Mouse (Mus musculus): ENCODE measurements at regions not wholly inside any gene's neighbourhood (a gene's known extent, or its start where the extent isn't known, plus 50 kb on each side); places are given as distances from the start of the nearest gene placed in this dataset.

DNA sequence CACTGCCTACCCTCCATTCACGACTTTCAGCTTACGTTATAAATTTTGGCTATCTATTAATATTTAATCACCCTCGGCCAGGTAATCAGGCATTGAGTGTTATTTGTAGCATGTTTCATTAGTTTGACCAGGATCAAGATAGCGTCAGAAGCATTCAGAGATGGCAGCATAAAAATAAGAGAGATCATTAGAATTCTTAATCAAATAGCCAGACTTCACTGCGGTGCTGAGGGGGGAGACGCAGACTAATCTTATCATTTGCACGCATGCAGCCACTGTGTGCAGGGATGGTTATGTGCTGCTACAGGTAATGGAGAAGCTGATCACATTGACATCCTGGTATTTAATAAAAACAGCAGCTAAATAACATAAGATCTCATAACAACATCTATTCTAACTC is 574.5 kb upstream of the Klhl1 start:
- TF ChIP-seq EP300 (IDR thresholded peaks at IDR 0.05; ENCODE audit: low read depth) (no peak), CTCF (IDR thresholded peaks at IDR 0.05; ENCODE audit: low read depth) (no peak)
- ATAC-seq (ENCODE audit: insufficient read depth, low read depth) (no peak), DNase-seq (ENCODE audit: low spot score) (no peak)
- H3K36me3 ChIP-seq (replicated peaks; ENCODE audit: control insufficient read depth, insufficient read depth, low read length), result no peaks in the 10 kb centered on the region
- H3K27ac ChIP-seq (ENCODE audit: low read depth), result no peak overlapping the region
- H3K9me3 ChIP-seq (replicated peaks; ENCODE audit: control insufficient read depth, low read length), result no peaks in the 10 kb centered on the region
- 77% methylated on average over 7 of the region's 7 CpGs for WGBS
- no peak overlapping the region for H3K4me3 ChIP-seq (ENCODE audit: low read depth, low read length)
- no peaks in the 10 kb centered on the region for H3K27me3 ChIP-seq (ENCODE audit: control insufficient read depth, insufficient read depth, low read length)
- H3K4me1 ChIP-seq (ENCODE audit: control insufficient read depth, insufficient read depth), result no peaks in the 10 kb centered on the region
- H3K4me2 ChIP-seq (ENCODE audit: low read depth, low read length), result no peak overlapping the region
- no peak overlapping the region for H3K9ac ChIP-seq (replicated peaks; ENCODE audit: low read depth, low read length)

DNA sequence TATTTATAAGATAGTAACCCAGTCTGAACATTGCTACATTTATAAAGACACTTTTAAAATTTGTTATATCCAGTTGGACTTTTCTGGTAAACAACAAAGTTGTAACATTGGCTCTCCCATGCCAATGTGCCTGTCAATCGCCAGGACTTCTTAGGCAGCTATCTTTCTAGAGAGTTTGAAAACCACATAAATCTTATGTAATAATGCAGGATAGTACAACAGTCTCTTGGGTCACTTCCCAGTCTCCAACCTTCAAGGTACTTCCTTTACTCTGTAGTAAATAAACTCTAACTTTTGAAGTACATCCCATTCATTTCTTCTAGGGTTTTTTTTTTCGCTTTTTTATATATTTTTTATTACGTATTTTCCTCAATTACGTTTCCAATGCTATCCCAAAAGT is 570.0 kb upstream of the Klhl1 start:
- H3K4me1 ChIP-seq (ENCODE audit: control insufficient read depth, insufficient read depth), result no peaks in the 10 kb centered on the region
- no peaks in the 10 kb centered on the region for H3K36me3 ChIP-seq (replicated peaks; ENCODE audit: control insufficient read depth, insufficient read depth, low read length)
- DNase-seq (ENCODE audit: low spot score) (no peak), ATAC-seq (ENCODE audit: insufficient read depth, low read depth) (no peak)
- TF ChIP-seq CTCF (IDR thresholded peaks at IDR 0.05; ENCODE audit: low read depth) (no peak), EP300 (IDR thresholded peaks at IDR 0.05; ENCODE audit: low read depth) (no peak)
- no peak overlapping the region for H3K27ac ChIP-seq (ENCODE audit: low read depth)
- no peak overlapping the region for H3K4me3 ChIP-seq (ENCODE audit: low read depth, low read length)
- 71% methylated on average over 4 of the region's 4 CpGs for WGBS
- H3K9me3 ChIP-seq (replicated peaks; ENCODE audit: control insufficient read depth, low read length), result no peaks in the 10 kb centered on the region
- H3K27me3 ChIP-seq (ENCODE audit: control insufficient read depth, insufficient read depth, low read length), result no peaks in the 10 kb centered on the region
- H3K9ac ChIP-seq (replicated peaks; ENCODE audit: low read depth, low read length), result no peak overlapping the region
- H3K4me2 ChIP-seq (ENCODE audit: low read depth, low read length), result no peak overlapping the region

DNA sequence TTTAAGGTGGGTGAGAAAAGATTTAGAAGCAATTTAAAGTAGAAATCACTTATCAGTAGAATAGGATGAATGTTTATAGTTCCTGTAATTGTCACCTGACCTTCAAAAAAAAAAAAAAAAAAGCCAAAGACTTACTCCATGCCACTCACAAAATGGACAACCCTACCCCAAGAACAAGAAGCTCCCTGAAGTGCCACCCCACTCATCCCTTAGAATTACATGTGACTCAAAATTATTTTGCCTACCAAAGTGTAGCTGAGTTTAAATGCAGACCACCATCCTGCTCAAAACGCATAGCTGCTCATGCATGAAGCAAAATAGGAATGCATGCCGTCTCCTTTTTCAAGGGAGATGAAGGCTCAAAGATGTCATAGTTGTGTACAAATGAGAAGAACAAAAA is 568.4 kb upstream of the Klhl1 start:
- ATAC-seq (ENCODE audit: insufficient read depth, low read depth), result no peak
- H3K4me1 ChIP-seq (ENCODE audit: control insufficient read depth, insufficient read depth), result no peaks in the 10 kb centered on the region
- no peaks in the 10 kb centered on the region for H3K9me3 ChIP-seq (replicated peaks; ENCODE audit: control insufficient read depth, low read length)
- no peaks in the 10 kb centered on the region for H3K27me3 ChIP-seq (ENCODE audit: control insufficient read depth, insufficient read depth, low read length)
- no peaks in the 10 kb centered on the region for H3K36me3 ChIP-seq (replicated peaks; ENCODE audit: control insufficient read depth, insufficient read depth, low read length)
- no peak overlapping the region for H3K9ac ChIP-seq (replicated peaks; ENCODE audit: low read depth, low read length)
- no peak overlapping the region for H3K4me3 ChIP-seq (ENCODE audit: low read depth, low read length)
- 74% methylated on average over 2 of the region's 2 CpGs for WGBS
- TF ChIP-seq EP300 (IDR thresholded peaks at IDR 0.05; ENCODE audit: low read depth) (no peak), CTCF (IDR thresholded peaks at IDR 0.05; ENCODE audit: low read depth) (no peak)
- no peak overlapping the region for H3K27ac ChIP-seq (ENCODE audit: low read depth)
- DNase-seq (ENCODE audit: low spot score), result no peak
- no peak overlapping the region for H3K4me2 ChIP-seq (ENCODE audit: low read depth, low read length)

DNA sequence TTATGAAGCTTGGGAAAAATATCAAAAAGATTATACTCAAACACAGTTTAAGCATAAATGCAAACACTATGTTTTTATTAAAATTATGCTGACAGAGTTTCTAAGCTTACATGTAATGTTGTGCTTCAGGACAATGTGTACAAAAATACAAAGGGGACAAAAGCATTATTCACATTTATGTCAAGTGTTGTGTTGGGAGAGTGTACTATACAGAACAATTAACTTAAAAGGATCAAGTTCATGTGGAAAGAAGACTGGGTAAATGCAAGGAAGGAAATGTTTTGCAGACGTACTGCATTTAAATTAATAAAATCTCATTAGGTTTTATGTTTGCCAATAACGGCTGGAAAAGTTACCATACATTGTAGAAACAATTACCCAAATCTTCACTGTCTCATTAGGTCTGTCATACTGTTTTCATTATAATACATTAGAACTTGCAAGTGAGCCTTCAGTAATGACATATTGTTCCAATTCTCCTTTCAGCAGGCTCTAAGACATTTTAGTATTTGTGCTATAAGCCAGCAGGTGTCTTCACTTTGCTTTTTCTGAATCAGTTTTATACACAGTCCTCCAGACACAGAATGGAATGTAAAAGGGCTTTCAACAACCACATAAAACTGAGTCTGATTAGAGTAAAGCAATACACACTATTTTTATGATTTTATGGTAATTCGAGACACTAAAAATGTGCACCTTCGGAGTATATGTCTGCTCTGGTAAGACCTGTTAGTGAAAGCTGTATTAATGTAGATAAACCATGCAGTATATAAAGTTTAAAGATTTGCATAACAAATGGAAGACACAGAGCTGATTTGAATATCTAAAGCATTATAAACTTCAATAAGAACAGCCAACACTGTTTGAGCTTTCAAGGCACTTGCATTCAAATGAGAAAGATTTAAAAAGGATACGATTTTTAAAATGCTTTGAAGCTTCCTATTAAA is 567.7 kb upstream of the Klhl1 start:
- WGBS, result 75% methylated on average over 5 of the region's 5 CpGs
- Histone ChIP-seq H3K4me2 (ENCODE audit: low read depth, low read length) (no peak overlapping the region), H3K9me3 (replicated peaks; ENCODE audit: control insufficient read depth, low read length) (no peaks in the 10 kb centered on the region), H3K27me3 (ENCODE audit: control insufficient read depth, insufficient read depth, low read length) (no peaks in the 10 kb centered on the region), H3K4me3 (ENCODE audit: low read depth, low read length) (no peak overlapping the region), H3K27ac (ENCODE audit: low read depth) (no peak overlapping the region), H3K36me3 (replicated peaks; ENCODE audit: control insufficient read depth, insufficient read depth, low read length) (no peaks in the 10 kb centered on the region), H3K9ac (replicated peaks; ENCODE audit: low read depth, low read length) (no peak overlapping the region), H3K4me1 (ENCODE audit: control insufficient read depth, insufficient read depth) (no peaks in the 10 kb centered on the region)
- DNase-seq (ENCODE audit: low spot score) (no peak), ATAC-seq (ENCODE audit: insufficient read depth, low read depth) (no peak)
- no peak for TF ChIP-seq EP300 (IDR thresholded peaks at IDR 0.05; ENCODE audit: low read depth)
- no peak for TF ChIP-seq CTCF (IDR thresholded peaks at IDR 0.05; ENCODE audit: low read depth)

DNA sequence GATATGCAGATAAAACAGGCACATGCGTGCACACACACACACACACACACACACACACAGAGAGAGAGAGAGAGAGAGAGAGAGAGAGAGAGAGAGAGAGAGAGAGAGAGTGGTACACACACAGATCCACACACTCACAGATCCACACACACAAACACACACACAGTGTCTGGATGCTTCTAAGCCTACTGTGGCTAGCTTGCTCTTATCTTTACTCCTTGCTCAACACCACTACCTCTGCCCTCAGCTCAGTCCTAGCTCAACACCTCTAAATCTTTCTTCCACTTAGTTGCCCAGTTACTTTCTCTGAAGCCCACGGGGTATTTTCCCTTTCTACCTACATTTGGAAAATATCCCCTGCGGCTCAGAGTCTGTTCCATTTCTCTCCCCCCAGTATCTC is 555.9 kb upstream of the Klhl1 start:
- Histone ChIP-seq H3K27ac (ENCODE audit: low read depth) (no peak overlapping the region), H3K4me3 (ENCODE audit: low read depth, low read length) (no peak overlapping the region), H3K9ac (replicated peaks; ENCODE audit: low read depth, low read length) (no peak overlapping the region), H3K4me2 (ENCODE audit: low read depth, low read length) (no peak overlapping the region), H3K27me3 (ENCODE audit: control insufficient read depth, insufficient read depth, low read length) (no peaks in the 10 kb centered on the region), H3K4me1 (ENCODE audit: control insufficient read depth, insufficient read depth) (no peaks in the 10 kb centered on the region), H3K9me3 (replicated peaks; ENCODE audit: control insufficient read depth, low read length) (no peaks in the 10 kb centered on the region), H3K36me3 (replicated peaks; ENCODE audit: control insufficient read depth, insufficient read depth, low read length) (no peaks in the 10 kb centered on the region)
- TF ChIP-seq EP300 (IDR thresholded peaks at IDR 0.05; ENCODE audit: low read depth) (no peak), CTCF (IDR thresholded peaks at IDR 0.05; ENCODE audit: low read depth) (no peak)
- no peak for DNase-seq (ENCODE audit: low spot score)
- WGBS, result 73% methylated on average over 3 of the region's 3 CpGs
- no peak for ATAC-seq (ENCODE audit: insufficient read depth, low read depth)

DNA sequence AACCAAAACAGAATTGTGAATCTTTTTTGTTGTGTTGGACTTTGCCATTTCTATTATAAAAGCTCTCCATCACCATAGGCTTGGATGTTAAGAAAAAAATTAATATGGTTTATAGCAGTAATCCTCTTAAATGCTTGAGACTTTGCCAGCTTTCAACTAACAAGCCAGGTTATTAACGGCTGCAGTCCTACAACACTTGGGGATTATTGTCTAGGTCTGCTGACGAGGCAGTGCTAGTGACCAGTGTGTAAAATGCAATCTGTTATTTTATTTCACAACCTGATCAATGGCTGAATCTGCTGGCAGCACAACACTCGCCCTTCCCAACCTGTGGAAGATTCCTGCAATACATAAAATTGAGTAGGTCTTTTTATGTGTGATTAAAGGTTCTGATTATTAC is 549.9 kb upstream of the Klhl1 start:
- Histone ChIP-seq H3K27me3 (ENCODE audit: control insufficient read depth, insufficient read depth, low read length) (no peaks in the 10 kb centered on the region), H3K4me2 (ENCODE audit: low read depth, low read length) (no peak overlapping the region), H3K27ac (ENCODE audit: low read depth) (no peak overlapping the region), H3K4me1 (ENCODE audit: control insufficient read depth, insufficient read depth) (no peaks in the 10 kb centered on the region), H3K9ac (replicated peaks; ENCODE audit: low read depth, low read length) (no peak overlapping the region), H3K36me3 (replicated peaks; ENCODE audit: control insufficient read depth, insufficient read depth, low read length) (no peaks in the 10 kb centered on the region), H3K9me3 (replicated peaks; ENCODE audit: control insufficient read depth, low read length) (no peaks in the 10 kb centered on the region), H3K4me3 (ENCODE audit: low read depth, low read length) (no peak overlapping the region)
- ATAC-seq (ENCODE audit: insufficient read depth, low read depth) (no peak), DNase-seq (ENCODE audit: low spot score) (no peak)
- WGBS, result 51% methylated on average over 3 of the region's 3 CpGs
- TF ChIP-seq CTCF (IDR thresholded peaks at IDR 0.05; ENCODE audit: low read depth) (no peak), EP300 (IDR thresholded peaks at IDR 0.05; ENCODE audit: low read depth) (no peak)
